In genomic region chr7:113239448-113240130, GRCm38 (mm10) we compare ENCODE assay signal across 16 mouse cellular contexts. TPM values are rescaled to one million over a fixed set of nuclear protein-coding genes. Genes with fewer than 3 reads are reported as not detected.
DNase-seq lines count a peak whose midpoint lies in the region; ATAC-seq and TF ChIP-seq lines count a peak whose summit lies in the region.
"Had no signal": no experiment of that assay in that cellular context is flagged by ENCODE, and none has a peak within 500 bp of the region (broad histone marks: within the 10 kb centered on the region; RNA-seq: fewer than 3 reads in every experiment).

No protein-coding gene starts in this region.

- WGBS in embryonic facial prominence, embryonic 14.5 days = 76% methylated on average over 4 of the region's 4 CpGs
- 82% methylated on average over 4 of the region's 4 CpGs for WGBS in embryonic facial prominence, embryonic 10.5 days
- WGBS in lung, adult 2 months = 51% methylated on average over 4 of the region's 4 CpGs
- WGBS in lung, postnatal 0 days = 41% methylated on average over 4 of the region's 4 CpGs
- 53% methylated on average over 4 of the region's 4 CpGs for WGBS in stomach, postnatal 0 days
- WGBS in midbrain, embryonic 13.5 days = 82% methylated on average over 4 of the region's 4 CpGs

- H3K27ac ChIP-seq in embryonic facial prominence, embryonic 14.5 days (replicated peaks; ENCODE audit: low read depth, low read length) = no peak overlapping the region
- H3K27ac ChIP-seq in embryonic facial prominence, embryonic 10.5 days (replicated peaks) = no peak overlapping the region
- H3K27ac ChIP-seq in lung, postnatal 0 days (ENCODE audit: low read length) = peak overlapping the region; percentile 44
- H3K27ac ChIP-seq in stomach, postnatal 0 days (replicated peaks) = peak overlapping the region; percentile 73
- H3K27ac ChIP-seq in midbrain, embryonic 13.5 days = no peak overlapping the region
- H3K27ac ChIP-seq: hindbrain, embryonic 12.5 days; neural tube, embryonic 13.5 days had no signal

- ATAC-seq in embryonic facial prominence, embryonic 14.5 days (ENCODE audit: low read depth) = peak; percentile 76; the same call in 1 of the 2 replicates
- ATAC-seq in lung, postnatal 0 days = peak; percentile 92
- ATAC-seq in stomach, postnatal 0 days (ENCODE audit: low FRiP score, low TSS enrichment) = peak; percentile 96
- ATAC-seq in midbrain, embryonic 13.5 days = no peak
- ATAC-seq: forebrain, embryonic 14.5 days had no signal

- TF ChIP-seq POLR2A in lung, adult 2 months (IDR thresholded peaks at IDR 0.05; ENCODE audit: borderline replicate concordance, extremely low read depth, low read depth, low read length) = no peak

- TF ChIP-seq CTCF in lung, adult 2 months (IDR thresholded peaks at IDR 0.05; ENCODE audit: insufficient read depth, low read length) = no peak
- TF ChIP-seq CTCF in lung, postnatal 0 days (IDR thresholded peaks at IDR 0.05) = no peak
- TF ChIP-seq CTCF in stomach, postnatal 0 days (IDR thresholded peaks at IDR 0.05; ENCODE audit: low read depth) = no peak

- H3K4me2 ChIP-seq in embryonic facial prominence, embryonic 14.5 days (ENCODE audit: low read depth, low read length) = no peak overlapping the region
- H3K4me2 ChIP-seq in lung, postnatal 0 days (replicated peaks; ENCODE audit: low read depth, low read length) = no peak overlapping the region
- H3K4me2 ChIP-seq in stomach, postnatal 0 days (replicated peaks; ENCODE audit: low read depth) = 0 out of 2 replicates have a peak overlapping the region, but pooled peaks have one; percentile 15
- no peak overlapping the region for H3K4me2 ChIP-seq in midbrain, embryonic 13.5 days (replicated peaks)
- H3K4me2 ChIP-seq: hindbrain, embryonic 12.5 days; neural tube, embryonic 13.5 days had no signal

- DNase-seq in embryonic facial prominence, embryonic 14.5 days (ENCODE audit: low spot score) = no peak
- no peak for DNase-seq in embryonic facial prominence, embryonic 10.5 days (ENCODE audit: low spot score)
- peak; percentile 64 to 78 for DNase-seq in lung, adult 18-20 months
- no peak for DNase-seq in lung, adult 2 months
- DNase-seq in lung, postnatal 0 days (ENCODE audit: low spot score) = peak; percentile 91
- DNase-seq in stomach, postnatal 0 days (ENCODE audit: low spot score) = peak; percentile 76
- no peak for DNase-seq in kidney, adult 11 months
- DNase-seq: adrenal gland, postnatal 14 days; cerebellum, adult 8-10 months; right cerebral cortex, postnatal 25 days; thymus, postnatal 25 days had no signal

- no peaks in the 10 kb centered on the region for H3K27me3 ChIP-seq in embryonic facial prominence, embryonic 14.5 days (replicated peaks; ENCODE audit: control insufficient read depth, insufficient read depth, low read length)
- H3K27me3 ChIP-seq in embryonic facial prominence, embryonic 10.5 days (replicated peaks; ENCODE audit: low read depth, poor library complexity, severe bottlenecking) = no peaks in the 10 kb centered on the region
- H3K27me3 ChIP-seq in lung, postnatal 0 days (replicated peaks; ENCODE audit: insufficient read depth, low read length) = no peaks in the 10 kb centered on the region
- no peaks in the 10 kb centered on the region for H3K27me3 ChIP-seq in stomach, postnatal 0 days (ENCODE audit: control insufficient read depth, insufficient read depth, low read length)
- no peaks in the 10 kb centered on the region for H3K27me3 ChIP-seq in midbrain, embryonic 13.5 days
- H3K27me3 ChIP-seq: hindbrain, embryonic 12.5 days; neural tube, embryonic 13.5 days had no signal

- no peak overlapping the region for H3K4me3 ChIP-seq in embryonic facial prominence, embryonic 14.5 days (ENCODE audit: low read depth, low read length)
- H3K4me3 ChIP-seq in embryonic facial prominence, embryonic 10.5 days = no peak overlapping the region
- no peak overlapping the region for H3K4me3 ChIP-seq in lung, adult 2 months (replicated peaks; ENCODE audit: extremely low read depth, low read depth, low read length)
- H3K4me3 ChIP-seq in lung, postnatal 0 days (ENCODE audit: low read depth, low read length) = no peak overlapping the region
- H3K4me3 ChIP-seq in stomach, postnatal 0 days (ENCODE audit: low read depth, low read length) = no peak overlapping the region
- H3K4me3 ChIP-seq in midbrain, embryonic 13.5 days (replicated peaks) = no peak overlapping the region
- H3K4me3 ChIP-seq: hindbrain, embryonic 12.5 days; megakaryocyte, embryonic 14.5 days; neural tube, embryonic 13.5 days had no signal

- H3K9ac ChIP-seq in embryonic facial prominence, embryonic 14.5 days (ENCODE audit: low read depth, low read length) = no peak overlapping the region
- no peak overlapping the region for H3K9ac ChIP-seq in lung, postnatal 0 days (replicated peaks; ENCODE audit: low read depth)
- no peak overlapping the region for H3K9ac ChIP-seq in stomach, postnatal 0 days (ENCODE audit: low read length)
- H3K9ac ChIP-seq in midbrain, embryonic 13.5 days (replicated peaks) = no peak overlapping the region
- H3K9ac ChIP-seq: hindbrain, embryonic 12.5 days; neural tube, embryonic 13.5 days had no signal

- peaks cover 14% of the 10 kb centered on the region; the same call in 1 of the 2 replicates for H3K4me1 ChIP-seq in embryonic facial prominence, embryonic 14.5 days (ENCODE audit: control insufficient read depth, insufficient read depth, low read length)
- H3K4me1 ChIP-seq in embryonic facial prominence, embryonic 10.5 days = 0 out of 2 replicates have a peak, but pooled peaks cover 3% of the 10 kb centered on the region
- peaks cover 20% of the 10 kb centered on the region for H3K4me1 ChIP-seq in lung, adult 2 months (ENCODE audit: control insufficient read depth, insufficient read depth, low read length)
- peaks cover 18% of the 10 kb centered on the region; the same call in 1 of the 2 replicates for H3K4me1 ChIP-seq in lung, postnatal 0 days (ENCODE audit: insufficient read depth, low read depth, low read length)
- peaks cover 15% of the 10 kb centered on the region for H3K4me1 ChIP-seq in stomach, postnatal 0 days (replicated peaks; ENCODE audit: control insufficient read depth, insufficient read depth)
- peaks cover 9% of the 10 kb centered on the region for H3K4me1 ChIP-seq in midbrain, embryonic 13.5 days (replicated peaks)
- H3K4me1 ChIP-seq: megakaryocyte, embryonic 14.5 days had no signal

- no peaks in the 10 kb centered on the region; the same call in 1 of the 2 replicates for H3K36me3 ChIP-seq in embryonic facial prominence, embryonic 14.5 days (ENCODE audit: control insufficient read depth, insufficient read depth, low read length)
- no peaks in the 10 kb centered on the region for H3K36me3 ChIP-seq in embryonic facial prominence, embryonic 10.5 days (replicated peaks)
- no peaks in the 10 kb centered on the region for H3K36me3 ChIP-seq in lung, postnatal 0 days (ENCODE audit: insufficient read depth, low read length)
- H3K36me3 ChIP-seq in stomach, postnatal 0 days (ENCODE audit: control insufficient read depth, insufficient read depth, low read length) = peaks cover 3% of the 10 kb centered on the region; the same call in 1 of the 2 replicates
- H3K36me3 ChIP-seq in midbrain, embryonic 13.5 days = no peaks in the 10 kb centered on the region
- H3K36me3 ChIP-seq: hindbrain, embryonic 12.5 days had no signal

- no peaks in the 10 kb centered on the region for H3K9me3 ChIP-seq in embryonic facial prominence, embryonic 14.5 days (ENCODE audit: control insufficient read depth, low read length)
- H3K9me3 ChIP-seq in embryonic facial prominence, embryonic 10.5 days = no peaks in the 10 kb centered on the region
- no peaks in the 10 kb centered on the region for H3K9me3 ChIP-seq in lung, postnatal 0 days (ENCODE audit: low read length)
- H3K9me3 ChIP-seq in stomach, postnatal 0 days (ENCODE audit: control insufficient read depth, low read length) = no peaks in the 10 kb centered on the region
- no peaks in the 10 kb centered on the region for H3K9me3 ChIP-seq in midbrain, embryonic 13.5 days
- H3K9me3 ChIP-seq: hindbrain, embryonic 12.5 days; neural tube, embryonic 13.5 days had no signal

- TF ChIP-seq EP300 in lung, postnatal 0 days (IDR thresholded peaks at IDR 0.05) = peak; percentile 54; the same call in 1 of the 2 replicates
- TF ChIP-seq EP300 in stomach, postnatal 0 days (optimal IDR thresholded peaks at IDR 0.05) = no peak

RNA-seq across cellular contexts. Expression of gene Arntl, which starts 32.3 kb away (rescaled TPM):
- polyA plus RNA-seq in embryonic facial prominence, embryonic 14.5 days (2014; fragmentation: Nextera tagmentation; extraction: Ambion mirVana) = 8.5 and 9.6 TPM in 2 replicates
- polyA plus RNA-seq in embryonic facial prominence, embryonic 10.5 days (2016; fragmentation: Nextera tagmentation; extraction: Ambion mirVana) = 8.0 and 8.5 TPM in 2 replicates
- polyA plus RNA-seq in lung, adult 2 months (2012; rRNA removed) = 4.6 and 15.8 TPM in 2 replicates
- polyA plus RNA-seq in lung, postnatal 0 days (2015; fragmentation: Nextera tagmentation; extraction: Ambion mirVana) = 12.7 and 13.4 TPM in 2 replicates
- 6.6 and 7.3 TPM in 2 replicates for polyA plus RNA-seq in stomach, postnatal 0 days (2015; fragmentation: Nextera tagmentation; extraction: Ambion mirVana)
- polyA plus RNA-seq in midbrain, embryonic 13.5 days (2015; fragmentation: Nextera tagmentation; extraction: Ambion mirVana) = 9.4 and 12.0 TPM in 2 replicates

Comparison
In these comparisons a context has a peak if more than half of its experiments do, and no peak if none do; other contexts are left out.
1. DNase-seq: peak in lung, adult 18-20 months (2 of 2), lung, postnatal 0 days (single experiment) and stomach, postnatal 0 days (single experiment); none in embryonic facial prominence, embryonic 14.5 days (single experiment), embryonic facial prominence, embryonic 10.5 days (single experiment), lung, adult 2 months (single experiment) and kidney, adult 11 months (single experiment).
2. H3K27ac ChIP-seq: peak in lung, postnatal 0 days (single experiment) and stomach, postnatal 0 days (single experiment); none in embryonic facial prominence, embryonic 14.5 days (single experiment), embryonic facial prominence, embryonic 10.5 days (single experiment) and midbrain, embryonic 13.5 days (single experiment).